In the genomic region with DNA sequence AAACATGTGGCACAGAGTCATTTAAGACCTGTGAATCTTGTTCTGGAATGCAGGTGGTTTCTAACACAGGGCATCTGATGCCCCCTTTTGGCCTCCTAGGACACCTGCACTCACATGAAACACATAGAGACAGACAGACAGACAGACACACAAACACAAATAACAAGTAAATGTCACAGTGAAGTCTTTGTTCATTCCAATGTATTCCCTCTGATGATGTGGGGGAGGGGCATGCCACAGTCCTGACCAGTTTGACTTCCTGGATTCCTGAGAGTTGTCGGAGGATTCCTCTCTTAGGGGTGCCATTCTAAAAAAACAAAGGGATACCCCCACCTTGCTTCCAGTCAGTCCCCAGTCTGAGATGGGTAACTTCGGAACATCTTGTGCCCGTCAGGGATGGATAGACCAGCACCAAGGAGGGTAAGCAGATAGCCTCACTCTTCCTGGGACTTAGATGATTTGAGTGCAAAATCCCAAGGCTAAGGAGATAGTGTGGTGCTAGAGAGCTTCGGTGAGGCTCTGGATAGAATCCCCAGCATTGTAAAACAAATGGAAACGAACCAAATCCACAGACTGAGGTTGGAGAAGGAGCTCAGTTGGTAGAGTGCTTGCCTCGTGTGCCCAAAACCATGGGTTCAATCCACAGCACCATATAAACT, we compare ENCODE assay signal across 21 mouse cellular contexts.
A peak's percentile ranks its signal among the peaks of the same experiment; 100 is the strongest.
DNase-seq lines count a peak whose midpoint lies in the region; ATAC-seq and TF ChIP-seq lines count a peak whose summit lies in the region.
"Had no signal": no experiment of that assay in that cellular context is flagged by ENCODE, and none has a peak within 500 bp of the region (broad histone marks: within the 10 kb centered on the region; RNA-seq: fewer than 3 reads in every experiment).

No protein-coding gene starts in this region.

- ATAC-seq in lung, embryonic 14.5 days (ENCODE audit: insufficient read depth): no peak
- ATAC-seq: CD4-positive, CD25-positive, alpha-beta regulatory T cell, adult 4 months; intestine, embryonic 15.5 days had no signal

- H3K79me2 ChIP-seq in heart, adult 2 months (replicated peaks; ENCODE audit: control insufficient read depth, insufficient read depth, low read length): no peaks in the 10 kb centered on the region

- intact Hi-C loops in heart, adult 2 months (cut with DNase I): no loop called here

- TF ChIP-seq CTCF in heart, adult 2 months (IDR thresholded peaks at IDR 0.05): no peak
- TF ChIP-seq CTCF in lung, embryonic 14.5 days (IDR thresholded peaks at IDR 0.05; ENCODE audit: low read depth): no peak
- no peak for TF ChIP-seq CTCF in lung, adult 2 months (IDR thresholded peaks at IDR 0.05; ENCODE audit: insufficient read depth, low read length)
- no peak for TF ChIP-seq CTCF in ES-Bruce4 (IDR thresholded peaks at IDR 0.05; ENCODE audit: low read depth, low read length)

- H3K4me2 ChIP-seq in lung, embryonic 14.5 days: no peak overlapping the region
- H3K4me2 ChIP-seq: embryonic facial prominence, embryonic 12.5 days; forebrain, embryonic 12.5 days; hindbrain, embryonic 15.5 days; intestine, embryonic 15.5 days; stomach, embryonic 15.5 days had no signal

- no peak for TF ChIP-seq EP300 in heart, adult 2 months (IDR thresholded peaks at IDR 0.05; ENCODE audit: insufficient read depth, low read depth, low read length)
- peak; percentile 51; the same call in 1 of the 2 replicates for TF ChIP-seq EP300 in ES-Bruce4 (IDR thresholded peaks at IDR 0.05; ENCODE audit: insufficient read depth, low read depth, low read length)

- no peak for TF ChIP-seq POLR2A in heart, adult 2 months (IDR thresholded peaks at IDR 0.05; ENCODE audit: insufficient read depth, low read depth, low read length)
- TF ChIP-seq POLR2A in lung, adult 2 months (IDR thresholded peaks at IDR 0.05; ENCODE audit: borderline replicate concordance, extremely low read depth, low read depth, low read length): no peak
- no peak for TF ChIP-seq POLR2A in ES-Bruce4 (IDR thresholded peaks at IDR 0.05; ENCODE audit: insufficient read depth, low read length)

- no peak overlapping the region for H3K4me3 ChIP-seq in heart, embryonic 10.5 days
- H3K4me3 ChIP-seq in heart, adult 2 months: no peak overlapping the region
- no peak overlapping the region for H3K4me3 ChIP-seq in lung, embryonic 14.5 days (ENCODE audit: low read depth, low read length)
- H3K4me3 ChIP-seq in lung, adult 2 months (replicated peaks; ENCODE audit: extremely low read depth, low read depth, low read length): no peak overlapping the region
- H3K4me3 ChIP-seq in ES-Bruce4 (ENCODE audit: low read depth, low read length): no peak overlapping the region
- H3K4me3 ChIP-seq: embryonic facial prominence, embryonic 12.5 days; forebrain, embryonic 12.5 days; hindbrain, embryonic 15.5 days; intestine, embryonic 15.5 days; stomach, embryonic 15.5 days had no signal

- no peaks in the 10 kb centered on the region; the same call in 1 of the 2 replicates for H3K27me3 ChIP-seq in heart, embryonic 10.5 days (ENCODE audit: insufficient read depth, poor library complexity, severe bottlenecking)
- H3K27me3 ChIP-seq in heart, adult 2 months (ENCODE audit: control insufficient read depth, insufficient read depth, low read length): no peaks in the 10 kb centered on the region
- no peaks in the 10 kb centered on the region for H3K27me3 ChIP-seq in lung, embryonic 14.5 days (ENCODE audit: insufficient read depth, low read length)
- no peaks in the 10 kb centered on the region for H3K27me3 ChIP-seq in ES-Bruce4 (ENCODE audit: control insufficient read depth, insufficient read depth, low read length, poor library complexity, severe bottlenecking)
- H3K27me3 ChIP-seq: intestine, embryonic 15.5 days; stomach, embryonic 15.5 days had no signal

- H3K36me3 ChIP-seq in heart, embryonic 10.5 days: no peaks in the 10 kb centered on the region
- H3K36me3 ChIP-seq in heart, adult 2 months (ENCODE audit: control insufficient read depth, insufficient read depth, low read length): no peaks in the 10 kb centered on the region
- no peaks in the 10 kb centered on the region for H3K36me3 ChIP-seq in lung, embryonic 14.5 days (ENCODE audit: insufficient read depth)
- no peaks in the 10 kb centered on the region for H3K36me3 ChIP-seq in ES-Bruce4 (ENCODE audit: control insufficient read depth, insufficient read depth, low read length, poor library complexity, severe bottlenecking)
- H3K36me3 ChIP-seq: embryonic facial prominence, embryonic 12.5 days; forebrain, embryonic 12.5 days; hindbrain, embryonic 15.5 days; intestine, embryonic 15.5 days; stomach, embryonic 15.5 days had no signal

- no peaks in the 10 kb centered on the region for H3K9me3 ChIP-seq in heart, embryonic 10.5 days
- H3K9me3 ChIP-seq in lung, embryonic 14.5 days (ENCODE audit: low read depth, low read length): no peaks in the 10 kb centered on the region
- H3K9me3 ChIP-seq in ES-Bruce4 (replicated peaks; ENCODE audit: control insufficient read depth, insufficient read depth, low read length, poor library complexity, severe bottlenecking): no peaks in the 10 kb centered on the region
- H3K9me3 ChIP-seq: embryonic facial prominence, embryonic 12.5 days; forebrain, embryonic 12.5 days; hindbrain, embryonic 15.5 days; intestine, embryonic 15.5 days; stomach, embryonic 15.5 days had no signal

- 0 out of 2 replicates have a peak overlapping the region, but pooled peaks have one; percentile 37 for H3K27ac ChIP-seq in heart, embryonic 10.5 days
- no peak overlapping the region for H3K27ac ChIP-seq in heart, adult 2 months
- H3K27ac ChIP-seq in lung, embryonic 14.5 days (ENCODE audit: low read depth): peak overlapping the region; percentile 51
- H3K27ac ChIP-seq in ES-Bruce4 (ENCODE audit: insufficient read depth, low read length): peak overlapping the region; percentile 93
- H3K27ac ChIP-seq: embryonic facial prominence, embryonic 12.5 days; forebrain, embryonic 12.5 days; hindbrain, embryonic 15.5 days; intestine, embryonic 15.5 days; liver, embryonic 14.5 days; stomach, embryonic 15.5 days had no signal

- H3K9ac ChIP-seq in heart, adult 2 months (ENCODE audit: low read depth, low read length): no peak overlapping the region
- no peak overlapping the region for H3K9ac ChIP-seq in lung, embryonic 14.5 days
- H3K9ac ChIP-seq in ES-Bruce4 (ENCODE audit: low read depth, poor library complexity, severe bottlenecking): no peak overlapping the region
- H3K9ac ChIP-seq: embryonic facial prominence, embryonic 12.5 days; forebrain, embryonic 12.5 days; hindbrain, embryonic 15.5 days; intestine, embryonic 15.5 days; liver, embryonic 14.5 days; stomach, embryonic 15.5 days had no signal

- DNase-seq in heart, embryonic 10.5 days (ENCODE audit: low spot score): no peak
- no peak for DNase-seq in heart, adult 2 months
- no peak for DNase-seq in lung, embryonic 14.5 days
- no peak for DNase-seq in lung, adult 2 months
- DNase-seq in R1 (ENCODE audit: low read depth, low spot score): peak; percentile 83
- DNase-seq in adrenal gland, adult 2 months: no peak
- DNase-seq in adrenal gland, postnatal 25 days: no peak
- DNase-seq: cerebellum, adult 11-12 months; cerebellum, postnatal 14 days; gastrocnemius, postnatal 36 days; kidney, postnatal 36 days; layer of hippocampus, adult 9-11 months; thymus, postnatal 25 days had no signal

- 85% methylated on average over 6 of the region's 6 CpGs for WGBS in heart, embryonic 10.5 days
- 94% methylated on average over 6 of the region's 6 CpGs for WGBS in heart, adult 2 months
- 81% methylated on average over 6 of the region's 6 CpGs for WGBS in lung, embryonic 14.5 days
- WGBS in lung, adult 2 months: 91% methylated on average over 6 of the region's 6 CpGs

- peaks cover 56% of the 10 kb centered on the region for H3K4me1 ChIP-seq in heart, embryonic 10.5 days
- peaks cover 5% of the 10 kb centered on the region for H3K4me1 ChIP-seq in heart, adult 2 months (ENCODE audit: control insufficient read depth, insufficient read depth, low read length)
- H3K4me1 ChIP-seq in lung, embryonic 14.5 days (ENCODE audit: insufficient read depth): peaks cover 7% of the 10 kb centered on the region; the same call in 1 of the 2 replicates
- peaks cover 7% of the 10 kb centered on the region for H3K4me1 ChIP-seq in lung, adult 2 months (ENCODE audit: control insufficient read depth, insufficient read depth, low read length)
- H3K4me1 ChIP-seq in ES-Bruce4 (ENCODE audit: control insufficient read depth, insufficient read depth, low read length): peaks cover 6% of the 10 kb centered on the region
- H3K4me1 ChIP-seq: hindbrain, embryonic 15.5 days had no signal
